Mouse (Mus musculus) gastrocnemius, adult 2 months (tissue): Measurements from ENCODE around the gene Pak6. TPM values are rescaled to one million over a fixed set of nuclear protein-coding genes. Genes with fewer than 3 reads are reported as not detected.
A peak's percentile ranks its signal among the peaks of the same experiment; 100 is the strongest.

Source experiments
- DNase-seq: peaks from one replicate; pipeline ENCODE4 v3.0.0; 2022
- H3K27ac ChIP-seq: fragments of 200-600 bp; 2 replicates; pipeline ENCODE4 v1.8.1; 2022; ENCODE audit warnings: mild to moderate bottlenecking
- H3K4me3 ChIP-seq: fragments of 200-600 bp; 2 replicates; pipeline ENCODE4 v1.8.1; 2022; ENCODE audit warnings: mild to moderate bottlenecking, moderate library complexity
- CTCF ChIP-seq: fragments of 200-600 bp; IDR thresholded peaks from 2 replicates; pipeline ENCODE4 v1.8.1; 2022; ENCODE audit warnings: antibody characterized with exemption, mild to moderate bottlenecking, moderate library complexity
- intact Hi-C: fragments of 180-260 bp; cut with DNase I; formaldehyde crosslinking; loops from one replicate; pipeline ENCODE4 v1.15.1; 2025
- total RNA-seq, 2 experiments: library from RNA; stranded (reverse); gene quantifications; 2 replicates each; pipeline ENCODE4 v1.2.3; 2021

Pak6 gene
- total RNA-seq, 2 experiments from 2014 or later, result not detected

DNA sequence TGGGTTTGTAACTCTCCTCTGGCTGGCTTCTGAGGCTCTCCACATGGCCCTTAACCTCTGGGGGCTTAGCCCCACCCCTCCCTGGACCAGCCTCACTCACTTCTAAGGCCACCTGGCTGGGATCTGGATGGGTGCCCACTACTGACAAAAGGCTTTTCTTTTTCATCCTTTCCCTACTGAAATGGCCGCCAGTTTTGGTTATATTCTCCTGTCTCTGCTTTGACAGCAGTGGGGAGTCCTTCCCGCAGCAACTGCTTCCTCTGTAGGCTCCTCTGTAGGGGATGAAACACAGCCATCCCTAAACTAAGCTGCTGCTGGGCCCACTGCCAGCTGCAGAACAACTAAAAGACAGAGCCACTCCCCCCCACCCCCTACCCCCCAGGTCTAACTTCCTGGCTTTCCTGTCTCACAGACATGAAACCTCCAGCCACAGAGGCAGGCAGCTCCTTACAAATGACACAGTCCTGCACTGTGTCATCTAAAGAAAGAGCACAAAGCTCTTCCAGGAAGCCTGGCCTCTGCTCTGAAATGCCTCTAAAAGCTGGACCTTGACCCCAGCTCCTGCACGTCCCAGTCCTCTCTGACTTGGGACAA is 6.3 kb upstream of the Pak6 start:
- intact Hi-C loops, result no loop called here
- DNase-seq, result no peak
- H3K4me3 ChIP-seq, result no peak overlapping the region
- H3K27ac ChIP-seq, result no peak overlapping the region
- TF ChIP-seq CTCF, result no peak

DNA sequence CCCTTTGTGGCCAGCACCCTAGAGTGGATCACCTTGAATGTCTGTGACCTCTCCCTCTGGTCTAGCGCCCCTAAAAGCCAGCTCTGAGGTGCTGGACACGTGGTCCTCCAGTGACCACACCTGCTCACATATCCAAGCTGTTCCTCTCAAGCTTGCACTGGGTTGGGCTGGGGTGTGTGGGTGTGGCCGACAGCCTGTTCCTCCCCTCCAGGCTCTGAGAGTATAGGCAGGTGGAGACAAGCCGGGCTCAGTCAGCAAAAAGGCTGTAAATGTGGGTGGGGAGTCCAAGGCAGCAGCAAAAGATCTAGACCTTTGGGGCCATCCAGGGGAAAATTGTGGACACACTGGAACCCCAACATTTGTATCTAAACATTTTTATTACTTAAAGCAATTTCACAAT is 4.6 kb upstream of the Pak6 start:
- Histone ChIP-seq H3K27ac (no peak overlapping the region), H3K4me3 (no peak overlapping the region)
- intact Hi-C loops, result no loop called here
- TF ChIP-seq CTCF, result no peak
- DNase-seq, result no peak

DNA sequence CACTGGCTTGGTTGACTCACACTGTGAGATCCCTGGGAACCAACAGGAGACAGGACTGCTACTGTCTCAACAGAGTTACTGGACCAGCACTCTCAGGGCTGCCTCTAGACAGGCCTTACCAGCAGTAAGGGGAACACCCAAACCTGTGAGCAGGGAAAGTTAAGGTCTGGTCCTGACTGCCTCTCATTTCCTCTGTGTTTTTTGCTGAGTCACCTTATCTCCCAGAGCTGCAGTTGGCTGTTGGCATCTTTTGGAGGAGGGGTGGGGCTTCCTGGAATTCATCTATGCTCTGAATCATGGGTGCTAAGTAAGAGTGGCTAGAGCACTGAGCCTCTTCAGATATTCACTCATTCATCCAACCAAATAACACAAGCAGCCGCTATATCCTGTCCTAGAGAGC is 4.0 kb upstream of the Pak6 start:
- DNase-seq, result peak; percentile 35
- H3K4me3 ChIP-seq, result no peak overlapping the region
- intact Hi-C loops, result no loop called here
- TF ChIP-seq CTCF, result no peak
- H3K27ac ChIP-seq, result peak overlapping the region; percentile 12; the same call in 1 of the 2 replicates

DNA sequence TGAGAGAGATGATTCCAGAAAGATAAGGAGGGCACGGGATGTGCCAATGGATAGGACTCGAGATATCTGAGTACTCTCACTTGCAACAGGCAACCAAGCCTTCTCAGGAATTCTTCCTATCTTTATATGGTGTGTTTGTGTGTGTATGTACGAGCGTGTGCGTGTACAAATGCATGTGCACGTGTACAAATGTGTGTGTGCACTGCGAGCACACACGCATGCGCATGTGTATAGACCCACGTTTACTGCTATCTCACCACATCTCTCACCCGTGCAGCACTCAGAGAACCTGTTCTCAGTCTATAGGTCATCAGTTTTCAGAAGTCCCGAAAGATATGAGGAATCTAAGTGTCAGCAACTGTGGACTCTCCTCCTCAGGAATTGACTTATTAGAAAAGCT is 3.6 kb upstream of the Pak6 start:
- intact Hi-C loops, result no loop called here
- Histone ChIP-seq H3K4me3 (peak overlapping the region; percentile 67), H3K27ac (no peak overlapping the region)
- DNase-seq, result no peak
- TF ChIP-seq CTCF, result no peak

DNA sequence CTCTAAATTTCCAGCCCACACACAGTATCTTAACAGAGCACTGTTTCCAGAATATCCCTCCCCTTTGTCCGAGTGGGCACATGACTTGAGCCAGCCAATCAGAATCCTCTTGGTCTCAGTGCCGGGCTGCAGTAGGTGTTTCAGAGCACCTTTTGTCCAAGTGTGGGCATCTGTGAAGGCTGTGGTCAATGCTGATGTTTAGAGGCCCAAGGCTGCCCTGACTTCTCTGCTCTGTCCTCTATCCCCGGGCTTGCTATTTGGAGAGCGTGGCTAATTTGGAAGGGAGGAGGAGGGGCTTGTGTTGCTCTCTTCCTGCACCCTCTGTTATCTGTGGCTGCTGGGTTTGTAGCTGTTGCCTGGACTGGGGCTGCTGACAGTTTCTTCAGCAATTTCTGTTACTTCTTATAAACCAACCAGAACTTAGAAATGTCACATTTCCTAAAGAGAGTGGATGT is 3.1 kb upstream of the Pak6 start:
- intact Hi-C loops, result no loop called here
- peak; percentile 55 for DNase-seq
- no peak overlapping the region; the same call in 1 of the 2 replicates for H3K27ac ChIP-seq
- peak overlapping the region; percentile 67 for H3K4me3 ChIP-seq
- TF ChIP-seq CTCF, result no peak

DNA sequence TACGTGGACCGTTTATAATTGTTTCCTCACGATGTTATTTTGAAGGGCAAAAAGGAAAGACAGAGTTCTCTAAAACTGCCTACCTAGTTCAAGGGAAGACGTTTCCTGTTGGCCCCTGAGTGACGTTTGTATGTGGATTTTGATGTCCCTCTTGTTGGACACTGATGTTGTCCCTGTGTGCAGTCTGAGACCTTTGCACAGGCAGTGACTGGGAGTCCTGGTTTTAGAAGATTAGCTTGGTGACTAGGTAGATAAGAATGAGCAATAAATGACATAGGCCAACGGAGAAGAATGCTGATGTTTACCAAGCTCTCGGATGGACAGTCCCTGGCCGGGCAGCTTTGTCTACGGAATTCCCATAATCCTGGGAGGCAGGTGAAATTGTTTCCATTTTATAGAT is 1.2 kb upstream of the Pak6 start:
- Histone ChIP-seq H3K27ac (no peak overlapping the region), H3K4me3 (no peak overlapping the region)
- intact Hi-C loops, result no loop called here
- TF ChIP-seq CTCF, result no peak
- no peak for DNase-seq

DNA sequence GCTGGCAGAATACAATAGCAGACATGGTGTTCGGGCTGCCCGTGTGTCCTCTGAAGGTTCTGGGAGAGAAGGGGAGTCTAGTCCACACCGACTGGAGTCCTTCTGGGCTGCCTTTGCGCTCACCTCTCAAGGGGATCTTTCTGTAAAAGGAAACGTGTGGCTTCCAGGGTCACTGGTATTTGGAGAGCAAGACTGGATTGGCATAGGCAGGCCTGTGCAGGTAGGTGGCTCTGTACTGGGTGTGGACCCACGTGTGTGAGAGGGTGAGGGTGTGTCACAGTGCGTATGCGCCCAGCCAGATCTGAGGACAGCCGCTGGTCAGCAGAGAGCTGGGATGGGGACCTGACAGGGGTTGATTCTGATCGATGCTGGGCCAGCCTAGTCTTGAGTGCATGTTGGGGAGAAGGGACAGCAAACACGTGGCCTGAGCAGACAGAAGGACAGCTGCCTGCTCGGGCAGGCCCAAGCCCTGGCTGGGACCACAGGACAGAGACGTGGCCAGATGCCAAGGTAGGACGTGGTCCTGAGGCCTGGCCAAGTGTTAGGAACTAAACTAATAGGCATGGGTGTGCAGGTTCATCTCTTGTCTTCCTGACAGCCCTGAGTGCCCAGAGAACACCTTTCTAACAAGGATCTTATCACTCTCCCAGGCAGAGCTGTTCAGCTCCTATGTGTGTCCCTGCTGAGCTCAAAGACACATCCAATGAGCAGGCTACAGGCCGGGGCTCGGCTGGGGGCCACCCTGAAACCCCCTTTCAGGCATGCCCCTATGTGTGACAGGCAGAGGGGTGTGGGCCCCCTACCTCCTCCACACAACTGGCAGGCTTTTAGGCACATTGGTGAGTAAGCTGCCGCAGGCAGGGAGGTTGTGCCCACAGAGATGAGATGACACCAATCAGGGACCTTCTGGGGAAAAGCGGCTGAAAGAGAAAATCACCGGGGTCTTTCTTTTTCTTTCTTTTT is 982 bp downstream of the Pak6 start:
- no peak overlapping the region for H3K27ac ChIP-seq
- intact Hi-C loops, result no loop called here
- TF ChIP-seq CTCF, result no peak
- DNase-seq, result no peak
- peak overlapping the region; percentile 66 for H3K4me3 ChIP-seq

DNA sequence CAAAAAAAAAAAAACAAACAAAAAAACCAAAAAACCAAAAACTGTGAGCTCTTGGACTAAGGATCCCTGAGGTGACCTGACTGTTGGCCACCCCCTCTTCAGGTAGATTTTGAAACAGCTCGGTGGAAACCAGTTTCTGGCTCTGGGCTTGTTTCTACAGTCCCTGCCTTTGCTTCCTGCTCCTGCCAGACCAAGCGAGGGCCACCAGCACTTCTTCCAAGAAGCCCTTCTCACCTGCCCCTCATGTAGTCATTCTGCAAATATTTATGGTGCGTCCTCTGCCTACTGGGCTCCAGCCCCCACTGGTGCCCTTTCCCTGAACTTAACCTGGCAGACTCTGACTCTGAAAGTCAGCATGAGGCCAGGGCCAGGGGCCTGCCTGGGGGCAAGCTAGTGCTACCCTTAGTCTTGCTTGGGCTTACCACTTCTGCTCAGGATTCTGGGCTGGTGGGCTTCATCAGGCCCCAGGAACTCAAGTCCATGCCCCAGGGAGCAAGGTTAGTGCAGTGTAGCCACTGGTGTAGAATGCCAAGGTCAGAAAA is 1.9 kb downstream of the Pak6 start:
- no peak overlapping the region for H3K27ac ChIP-seq
- no peak for DNase-seq
- intact Hi-C loops, result no loop called here
- no peak overlapping the region for H3K4me3 ChIP-seq
- TF ChIP-seq CTCF, result no peak

DNA sequence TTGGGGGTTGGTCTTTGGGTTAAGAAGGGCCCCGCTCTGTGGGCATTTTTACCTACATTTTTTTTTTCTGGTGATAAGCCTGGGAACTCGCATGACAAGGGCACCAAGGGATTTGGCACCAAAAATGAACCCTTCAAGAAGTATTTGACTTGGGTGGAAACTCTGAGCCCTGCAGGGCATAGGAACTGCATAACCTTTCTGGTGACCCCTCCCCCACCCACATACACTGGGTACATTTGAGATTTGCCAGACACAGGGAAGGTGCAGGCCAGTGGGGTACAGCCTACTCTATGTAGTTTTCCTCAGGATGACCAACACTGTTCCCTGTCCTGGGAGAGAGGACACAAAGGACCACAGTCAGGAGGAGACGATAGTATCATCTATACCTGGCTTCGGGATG is 2.5 kb downstream of the Pak6 start:
- no peak for TF ChIP-seq CTCF
- no peak overlapping the region for H3K4me3 ChIP-seq
- intact Hi-C loops, result no loop called here
- no peak for DNase-seq
- no peak overlapping the region for H3K27ac ChIP-seq

DNA sequence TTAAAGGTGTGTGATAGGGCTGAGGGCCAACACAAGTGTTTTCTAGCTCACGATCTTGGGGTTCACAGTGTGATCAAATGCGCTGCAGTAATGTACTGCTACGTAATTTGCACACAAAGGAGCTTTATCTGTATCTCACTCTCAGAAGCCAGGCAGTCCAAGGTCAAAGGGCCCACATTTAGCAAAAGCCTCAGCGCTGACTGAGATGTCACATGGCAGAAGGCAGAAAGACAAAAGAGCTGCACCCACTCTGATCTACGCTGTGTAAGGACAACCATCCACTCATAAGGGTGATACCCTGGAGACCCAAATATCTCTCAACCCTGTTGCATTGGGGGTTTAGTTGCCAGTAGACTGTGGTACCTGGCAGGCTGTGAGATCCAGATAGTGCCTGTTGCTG is 4.1 kb downstream of the Pak6 start:
- H3K27ac ChIP-seq, result no peak overlapping the region
- intact Hi-C loops, result no loop called here

DNA sequence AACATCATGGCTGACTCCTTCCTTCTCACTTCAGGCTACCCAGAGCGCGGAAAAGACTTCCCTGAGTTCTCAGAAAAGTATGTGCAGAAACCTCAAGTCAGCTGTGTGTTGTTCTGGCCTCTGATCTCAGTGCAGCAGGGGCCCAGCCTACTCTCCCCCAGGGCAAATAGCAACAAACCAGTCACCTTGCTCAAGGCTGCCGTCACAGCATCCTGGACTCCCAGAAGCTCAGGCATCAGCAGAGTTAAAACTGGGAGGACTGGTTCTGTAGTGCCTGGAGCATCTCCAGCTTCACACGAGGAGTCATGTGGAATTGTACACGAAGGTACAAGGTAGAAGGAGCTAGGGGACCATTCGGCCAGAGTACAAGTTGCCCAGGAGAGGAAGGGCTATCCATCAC is 6.1 kb downstream of the Pak6 start:
- TF ChIP-seq CTCF, result no peak
- intact Hi-C loops, result no loop called here
- no peak overlapping the region for H3K27ac ChIP-seq

More for the DNA sequence above, 4.1 kb downstream of the Pak6 start:
- no peak for TF ChIP-seq CTCF
- H3K4me3 ChIP-seq, result no peak overlapping the region
- DNase-seq, result no peak

DNA sequence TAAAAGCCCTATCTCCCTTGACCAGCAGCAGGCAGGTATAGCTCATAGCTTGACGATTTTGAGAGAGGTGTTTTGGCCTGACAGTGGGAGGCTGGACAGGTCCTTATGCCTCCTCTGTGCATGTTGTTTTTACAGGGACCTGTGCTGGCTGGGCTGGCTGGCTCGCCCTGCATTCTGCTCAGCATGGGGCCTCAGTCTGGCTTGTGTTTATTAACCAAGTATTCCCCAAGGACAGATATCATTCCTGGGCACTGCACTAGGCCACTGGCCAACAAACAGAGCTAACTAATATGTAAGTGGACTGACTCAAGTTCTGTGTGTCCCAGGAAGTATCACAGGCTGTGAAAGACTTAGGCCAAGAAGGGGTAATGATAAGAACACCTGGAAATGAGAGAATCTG is 6.7 kb downstream of the Pak6 start:
- no peak overlapping the region for H3K27ac ChIP-seq
- H3K4me3 ChIP-seq, result no peak overlapping the region
- TF ChIP-seq CTCF, result no peak
- intact Hi-C loops, result no loop called here
- no peak for DNase-seq

More for the DNA sequence above, 6.1 kb downstream of the Pak6 start:
- no peak for DNase-seq
- no peak overlapping the region for H3K4me3 ChIP-seq

DNA sequence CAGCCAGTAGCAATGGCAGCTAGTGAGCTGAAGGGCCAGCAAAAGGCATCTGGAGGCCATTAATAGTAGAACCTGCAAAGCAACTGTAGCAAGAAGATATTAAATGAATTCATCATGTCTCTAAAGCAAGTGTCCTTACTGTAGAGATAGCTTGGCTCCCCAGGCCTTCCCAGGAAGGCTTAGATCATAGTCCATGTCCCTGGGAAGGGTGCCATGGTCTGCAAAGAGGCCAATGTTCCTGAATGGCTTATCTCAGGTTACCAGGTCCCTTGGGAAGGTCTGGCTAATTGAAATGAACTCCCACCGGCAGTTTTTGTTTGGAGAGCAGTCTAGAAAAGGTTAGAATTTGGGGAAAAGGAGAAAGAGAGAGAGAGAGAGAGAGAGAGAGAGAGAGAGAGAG is 8.6 kb downstream of the Pak6 start:
- intact Hi-C loops, result no loop called here
- no peak overlapping the region for H3K27ac ChIP-seq
- DNase-seq, result peak; percentile 43
- no peak overlapping the region for H3K4me3 ChIP-seq
- TF ChIP-seq CTCF, result no peak
